Mouse (Mus musculus) embryonic fibroblast, embryonic 13.5 days (primary cell): ENCODE results near the gene Vmn1r29.
"Not testable (repeated sequence)": the region's sequence is repeated elsewhere in the genome, so short reads cannot be mapped to it uniquely, and the experiment has no call there.

Source experiments
- CTCF ChIP-seq: IDR thresholded peaks from 2 replicates; pipeline ENCODE4 v1.5.1; 2011; ENCODE audit warnings: mild to moderate bottlenecking, control low read depth, low read length, moderate library complexity, borderline replicate concordance; ENCODE audit not compliant: insufficient read depth
- POLR2A ChIP-seq: IDR thresholded peaks from 2 replicates; pipeline ENCODE4 v1.6.1; 2011; ENCODE audit warnings: low read depth, mild to moderate bottlenecking, control low read depth, low read length, moderate library complexity

DNA sequence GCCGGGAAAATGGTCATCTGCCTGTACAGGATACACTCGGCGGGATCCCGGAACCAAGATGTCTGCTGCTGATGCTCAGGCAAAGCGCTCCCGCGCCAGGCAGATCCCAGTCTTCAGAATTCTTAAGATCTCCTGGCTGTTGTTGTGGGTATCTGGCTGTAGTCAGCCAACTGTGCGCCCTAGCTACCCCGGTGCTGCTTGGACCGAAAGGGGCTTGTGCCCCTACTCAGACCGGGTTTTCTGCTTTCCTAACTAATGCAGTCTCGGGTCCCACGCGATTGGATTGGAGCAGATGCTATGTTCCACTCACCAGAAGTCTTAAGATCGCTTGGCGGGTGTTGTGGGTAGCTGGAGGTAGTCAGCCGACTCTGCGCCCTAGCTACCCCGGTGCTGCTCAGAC lies 2.8 kb upstream of the Vmn1r29 start:
- not testable (repeated sequence) for TF ChIP-seq CTCF, POLR2A
